Mouse (Mus musculus): ENCODE measurements around the gene Fstl4. TPM values are rescaled to one million over a fixed set of nuclear protein-coding genes. Genes with fewer than 3 reads are reported as not detected.

The Fstl4 gene
- total and polyA plus RNA-seq, 2 experiments: under 0.01 TPM; not detected in 1

DNA sequence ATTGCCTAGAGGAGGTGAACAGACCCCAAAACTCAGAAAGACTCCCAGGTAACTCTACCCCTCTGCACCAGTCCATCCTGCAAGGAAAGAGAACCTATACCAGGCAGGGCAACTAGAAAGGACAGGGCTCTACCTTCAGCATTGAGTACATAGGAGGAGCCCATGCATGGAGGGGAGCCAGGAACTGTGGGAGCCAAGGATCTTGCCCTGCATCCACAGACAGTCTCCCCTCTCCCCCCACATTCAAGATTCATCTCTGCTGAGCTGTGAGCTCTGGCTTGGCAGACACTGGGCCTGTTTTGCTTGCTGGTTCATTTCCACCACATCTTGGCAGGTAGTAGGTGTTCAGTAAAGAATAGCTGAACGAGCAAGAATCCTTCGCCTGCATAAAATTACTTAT, 360.4 kb downstream of the Fstl4 start:
- no peaks in the 10 kb centered on the region for H3K36me3 ChIP-seq (ENCODE audit: control insufficient read depth, insufficient read depth, low read length)
- no peaks in the 10 kb centered on the region for H3K79me2 ChIP-seq (ENCODE audit: control insufficient read depth, insufficient read depth, low read length)
- no peak overlapping the region for H3K9ac ChIP-seq (ENCODE audit: low read depth, low read length)
- no peaks in the 10 kb centered on the region for H3K27me3 ChIP-seq (ENCODE audit: control insufficient read depth, insufficient read depth, low read length)
- no peak overlapping the region for H3K27ac ChIP-seq (replicated peaks; ENCODE audit: insufficient read depth, low read depth, low read length)
- 88% methylated on average over 2 of the region's 2 CpGs for WGBS
- no peak overlapping the region for H3K4me3 ChIP-seq (ENCODE audit: insufficient read depth, low read depth, low read length)
- TF ChIP-seq POLR2A (IDR thresholded peaks at IDR 0.05; ENCODE audit: extremely low read depth, insufficient read depth, low read length): no peak
- no peak for TF ChIP-seq CTCF (IDR thresholded peaks at IDR 0.05; ENCODE audit: low read depth, low read length)
- no peak for DNase-seq (ENCODE audit: extremely low read depth, low read depth, low spot score)
- H3K4me1 ChIP-seq (ENCODE audit: control insufficient read depth, insufficient read depth, low read length): no peaks in the 10 kb centered on the region

DNA sequence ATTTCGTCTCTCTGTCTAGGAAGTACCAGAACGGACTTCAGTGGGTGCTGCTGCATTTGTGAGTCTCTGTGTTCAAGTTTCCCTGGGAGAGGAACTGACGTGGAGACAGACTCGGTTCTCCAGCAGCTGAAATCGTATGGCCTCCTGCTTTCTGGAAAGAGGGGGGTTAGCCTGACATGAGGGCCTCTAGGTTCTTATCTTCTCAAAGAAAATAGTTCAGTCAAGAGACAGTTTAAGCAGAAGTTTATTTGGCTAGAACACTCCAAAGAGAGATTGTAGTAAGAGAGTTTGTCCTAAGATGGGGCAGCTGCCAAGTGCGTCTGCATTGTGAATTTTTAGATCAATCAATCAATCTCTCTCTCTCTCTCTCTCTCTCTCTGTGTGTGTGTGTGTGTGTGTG, 362.2 kb downstream of the Fstl4 start:
- H3K9ac ChIP-seq (ENCODE audit: low read depth, low read length): no peak overlapping the region
- DNase-seq (ENCODE audit: extremely low read depth, low read depth, low spot score): no peak
- no peaks in the 10 kb centered on the region for H3K27me3 ChIP-seq (ENCODE audit: control insufficient read depth, insufficient read depth, low read length)
- H3K27ac ChIP-seq (replicated peaks; ENCODE audit: insufficient read depth, low read depth, low read length): no peak overlapping the region
- H3K79me2 ChIP-seq (ENCODE audit: control insufficient read depth, insufficient read depth, low read length): no peaks in the 10 kb centered on the region
- no peaks in the 10 kb centered on the region for H3K36me3 ChIP-seq (ENCODE audit: control insufficient read depth, insufficient read depth, low read length)
- 53% methylated on average over 6 of the region's 6 CpGs for WGBS
- no peak overlapping the region for H3K4me3 ChIP-seq (ENCODE audit: insufficient read depth, low read depth, low read length)
- no peaks in the 10 kb centered on the region for H3K4me1 ChIP-seq (ENCODE audit: control insufficient read depth, insufficient read depth, low read length)
- TF ChIP-seq POLR2A (IDR thresholded peaks at IDR 0.05; ENCODE audit: extremely low read depth, insufficient read depth, low read length): no peak
- no peak for TF ChIP-seq CTCF (IDR thresholded peaks at IDR 0.05; ENCODE audit: low read depth, low read length)

DNA sequence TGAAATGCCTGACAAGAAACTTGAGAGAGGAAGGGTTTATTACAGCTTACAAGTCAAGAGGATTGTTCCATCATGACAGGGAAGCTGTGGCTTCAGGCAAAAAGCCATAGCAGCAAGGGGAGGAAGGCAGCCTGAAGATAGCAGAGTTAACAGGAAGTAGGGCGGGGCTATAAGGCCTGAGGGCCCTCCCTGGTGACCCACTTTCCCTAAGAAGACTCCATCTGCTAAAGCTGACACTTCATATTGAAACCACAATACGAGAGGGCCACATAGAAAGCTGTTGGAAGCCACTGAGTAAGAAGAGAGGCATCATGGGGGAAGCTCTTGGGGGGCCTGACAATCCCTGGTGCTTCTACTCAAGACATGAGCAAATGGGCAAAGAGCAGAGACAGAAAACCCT, 364.2 kb downstream of the Fstl4 start:
- no peak for DNase-seq (ENCODE audit: extremely low read depth, low read depth, low spot score)
- H3K27me3 ChIP-seq (ENCODE audit: control insufficient read depth, insufficient read depth, low read length): no peaks in the 10 kb centered on the region
- WGBS: 55% methylated on average over 2 of the region's 2 CpGs
- no peaks in the 10 kb centered on the region for H3K36me3 ChIP-seq (ENCODE audit: control insufficient read depth, insufficient read depth, low read length)
- no peak overlapping the region for H3K4me3 ChIP-seq (ENCODE audit: insufficient read depth, low read depth, low read length)
- TF ChIP-seq CTCF (IDR thresholded peaks at IDR 0.05; ENCODE audit: low read depth, low read length) (no peak), POLR2A (IDR thresholded peaks at IDR 0.05; ENCODE audit: extremely low read depth, insufficient read depth, low read length) (no peak)
- no peak overlapping the region for H3K27ac ChIP-seq (replicated peaks; ENCODE audit: insufficient read depth, low read depth, low read length)
- no peaks in the 10 kb centered on the region for H3K79me2 ChIP-seq (ENCODE audit: control insufficient read depth, insufficient read depth, low read length)
- H3K9ac ChIP-seq (ENCODE audit: low read depth, low read length): no peak overlapping the region
- H3K4me1 ChIP-seq (ENCODE audit: control insufficient read depth, insufficient read depth, low read length): no peaks in the 10 kb centered on the region

DNA sequence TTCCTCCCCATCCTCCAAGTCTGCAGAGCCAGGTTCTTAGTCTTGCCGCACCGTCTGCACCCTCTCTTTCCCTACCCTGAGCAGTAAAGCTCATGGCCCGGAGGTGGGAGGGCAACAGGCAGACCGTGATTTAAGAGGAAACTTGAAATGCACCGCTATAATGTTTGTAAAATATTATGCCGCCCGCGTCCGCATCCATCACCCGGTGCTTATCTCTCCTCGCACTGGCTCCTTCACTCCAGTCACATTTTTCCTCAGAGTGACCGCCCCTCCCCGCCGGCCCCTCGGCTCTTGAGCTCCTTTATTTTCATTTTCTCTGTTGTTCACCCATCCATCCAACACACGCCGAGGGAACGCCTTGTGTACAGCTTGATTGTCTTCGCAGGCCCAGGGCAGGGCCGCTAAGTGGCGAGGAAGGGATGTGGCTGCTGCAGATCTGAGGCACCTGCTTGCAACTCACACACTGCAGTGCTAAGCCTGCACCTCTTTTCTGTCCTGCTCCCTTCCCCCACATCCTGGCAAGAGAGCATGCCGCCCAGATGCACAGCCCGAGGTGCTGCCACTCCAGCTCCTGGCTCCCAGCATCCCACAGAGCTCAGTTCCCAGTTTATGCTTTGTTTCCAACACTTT, 368.1 kb downstream of the Fstl4 start:
- no peak for DNase-seq (ENCODE audit: extremely low read depth, low read depth, low spot score)
- Histone ChIP-seq H3K36me3 (ENCODE audit: control insufficient read depth, insufficient read depth, low read length) (no peaks in the 10 kb centered on the region), H3K4me3 (ENCODE audit: insufficient read depth, low read depth, low read length) (no peak overlapping the region), H3K9ac (ENCODE audit: low read depth, low read length) (no peak overlapping the region), H3K27ac (replicated peaks; ENCODE audit: insufficient read depth, low read depth, low read length) (no peak overlapping the region), H3K4me1 (ENCODE audit: control insufficient read depth, insufficient read depth, low read length) (no peaks in the 10 kb centered on the region), H3K27me3 (ENCODE audit: control insufficient read depth, insufficient read depth, low read length) (no peaks in the 10 kb centered on the region), H3K79me2 (ENCODE audit: control insufficient read depth, insufficient read depth, low read length) (no peaks in the 10 kb centered on the region)
- WGBS: 65% methylated on average over 23 of the region's 23 CpGs
- TF ChIP-seq CTCF (IDR thresholded peaks at IDR 0.05; ENCODE audit: low read depth, low read length): no peak
- no peak for TF ChIP-seq POLR2A (IDR thresholded peaks at IDR 0.05; ENCODE audit: extremely low read depth, insufficient read depth, low read length)

DNA sequence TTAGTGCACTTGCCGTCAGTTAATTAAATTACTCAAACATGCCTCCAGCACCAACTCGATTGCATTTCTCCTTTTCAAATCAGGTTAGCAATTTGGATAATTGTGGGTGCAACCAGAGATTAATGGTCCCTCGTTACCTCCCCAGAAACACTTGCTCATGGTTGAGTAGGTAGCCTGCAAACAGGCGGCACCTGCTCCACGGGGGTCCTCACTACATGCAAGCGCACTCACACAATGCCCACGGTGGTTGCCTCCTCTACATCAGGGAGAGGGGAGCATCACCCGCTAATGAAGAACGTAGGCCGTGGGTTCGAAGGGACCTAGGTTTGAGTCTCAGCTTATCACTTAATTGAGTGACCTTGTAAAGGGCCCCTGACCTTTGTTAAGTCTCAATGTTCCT, 371.9 kb downstream of the Fstl4 start:
- Histone ChIP-seq H3K4me1 (ENCODE audit: control insufficient read depth, insufficient read depth, low read length) (no peaks in the 10 kb centered on the region), H3K27me3 (ENCODE audit: control insufficient read depth, insufficient read depth, low read length) (no peaks in the 10 kb centered on the region), H3K9ac (ENCODE audit: low read depth, low read length) (no peak overlapping the region), H3K79me2 (ENCODE audit: control insufficient read depth, insufficient read depth, low read length) (no peaks in the 10 kb centered on the region), H3K27ac (replicated peaks; ENCODE audit: insufficient read depth, low read depth, low read length) (no peak overlapping the region), H3K4me3 (ENCODE audit: insufficient read depth, low read depth, low read length) (no peak overlapping the region), H3K36me3 (ENCODE audit: control insufficient read depth, insufficient read depth, low read length) (no peaks in the 10 kb centered on the region)
- DNase-seq (ENCODE audit: extremely low read depth, low read depth, low spot score): no peak
- WGBS: 87% methylated on average over 11 of the region's 11 CpGs
- TF ChIP-seq CTCF (IDR thresholded peaks at IDR 0.05; ENCODE audit: low read depth, low read length): no peak
- TF ChIP-seq POLR2A (IDR thresholded peaks at IDR 0.05; ENCODE audit: extremely low read depth, insufficient read depth, low read length): no peak

DNA sequence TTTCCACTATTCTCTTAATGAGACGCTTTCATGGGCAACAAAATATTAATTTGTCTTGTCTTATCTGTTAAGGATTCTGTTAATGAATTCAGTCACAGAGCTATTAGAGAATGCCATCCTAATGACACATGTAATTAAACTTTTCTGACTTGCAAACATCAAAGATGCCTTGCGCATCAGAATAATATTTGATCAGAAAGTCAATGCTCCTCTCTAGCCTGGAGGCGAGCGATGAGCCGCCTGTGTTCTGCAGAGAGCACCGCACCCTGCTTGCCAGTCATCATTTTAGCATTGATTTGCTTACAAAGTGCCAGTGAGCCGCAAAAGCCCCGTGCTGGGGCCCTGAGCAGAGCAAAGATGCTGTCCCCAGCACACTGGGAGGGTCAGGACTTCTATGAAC, 372.9 kb downstream of the Fstl4 start:
- TF ChIP-seq POLR2A (IDR thresholded peaks at IDR 0.05; ENCODE audit: extremely low read depth, insufficient read depth, low read length) (no peak), CTCF (IDR thresholded peaks at IDR 0.05; ENCODE audit: low read depth, low read length) (no peak)
- no peak overlapping the region for H3K4me3 ChIP-seq (ENCODE audit: insufficient read depth, low read depth, low read length)
- no peak overlapping the region for H3K27ac ChIP-seq (replicated peaks; ENCODE audit: insufficient read depth, low read depth, low read length)
- no peak overlapping the region for H3K9ac ChIP-seq (ENCODE audit: low read depth, low read length)
- 78% methylated on average over 8 of the region's 8 CpGs for WGBS
- no peaks in the 10 kb centered on the region for H3K79me2 ChIP-seq (ENCODE audit: control insufficient read depth, insufficient read depth, low read length)
- H3K36me3 ChIP-seq (ENCODE audit: control insufficient read depth, insufficient read depth, low read length): no peaks in the 10 kb centered on the region
- no peaks in the 10 kb centered on the region for H3K4me1 ChIP-seq (ENCODE audit: control insufficient read depth, insufficient read depth, low read length)
- no peak for DNase-seq (ENCODE audit: extremely low read depth, low read depth, low spot score)
- H3K27me3 ChIP-seq (ENCODE audit: control insufficient read depth, insufficient read depth, low read length): no peaks in the 10 kb centered on the region

Measured in liver, adult 2 months (tissue).